Mouse (Mus musculus) neural tube, embryonic 13.5 days (tissue): ENCODE measurements around the gene Dhx58. TPM values are rescaled to one million over a fixed set of nuclear protein-coding genes. Genes with fewer than 3 reads are reported as not detected.

Source experiments
- ATAC-seq: fragments of 200-750 bp; cut with Nextera tagmentation; 2 replicates; pipeline ENCODE4 v1.8.0; 2017; ENCODE audit warnings: low read depth, mild to moderate bottlenecking, moderate TSS enrichment, moderate library complexity
- H3K27ac ChIP-seq: fragments of 300-500 bp; sonication (generic); replicated peaks from 2 replicates; pipeline ENCODE4 v1.5.1; 2015; ENCODE audit warnings: moderate library complexity, mild to moderate bottlenecking, inconsistent platforms
- H3K27me3 ChIP-seq: fragments of 300-500 bp; sonication (generic); 2 replicates; pipeline ENCODE4 v1.6.1; 2015; ENCODE audit warnings: mild to moderate bottlenecking, inconsistent platforms
- H3K36me3 ChIP-seq: fragments of 300-500 bp; sonication (generic); 2 replicates; pipeline ENCODE4 v1.6.1; 2015; ENCODE audit warnings: mild to moderate bottlenecking, inconsistent platforms
- H3K4me1 ChIP-seq: fragments of 300-500 bp; sonication (generic); replicated peaks from 2 replicates; pipeline ENCODE4 v1.6.1; 2015; ENCODE audit warnings: inconsistent platforms
- H3K4me2 ChIP-seq: fragments of 300-500 bp; sonication (generic); 2 replicates; pipeline ENCODE4 v1.6.1; 2015; ENCODE audit warnings: inconsistent platforms, mild to moderate bottlenecking, moderate library complexity
- H3K4me3 ChIP-seq: fragments of 300-500 bp; sonication (generic); 2 replicates; pipeline ENCODE4 v1.5.1; 2015; ENCODE audit warnings: mild to moderate bottlenecking, inconsistent platforms
- H3K9ac ChIP-seq: fragments of 300-500 bp; sonication (generic); 2 replicates; pipeline ENCODE4 v1.6.1; 2015; ENCODE audit warnings: moderate library complexity, mild to moderate bottlenecking, inconsistent platforms
- H3K9me3 ChIP-seq: fragments of 300-500 bp; sonication (generic); 2 replicates; pipeline ENCODE4 v1.6.1; 2016; ENCODE audit warnings: inconsistent platforms
- WGBS: fragments of 180-500 bp; shearing (Covaris S2); methylation state at CpG from one replicate; pipeline ENCODE4 v1.1.7; 2015; 5-methylcytosine and 5-hydroxymethylcytosine counted together
- polyA plus RNA-seq: library from polyadenylated mRNA; unstranded; fragments of >200 nt; fragmentation: Nextera tagmentation; extraction: Ambion mirVana; gene quantifications from 2 replicates; pipeline ENCODE4 v1.2.1, GENCODE M21; 2015

Dhx58 gene
- polyA plus RNA-seq, 1 experiment from 2014 or later = 4.1 TPM

- no peak for ATAC-seq
- 83% methylated on average over 4 of the region's 4 CpGs for WGBS
- Histone ChIP-seq H3K4me3 (peak overlapping the region; percentile 99), H3K27ac (no peak overlapping the region), H3K4me1 (peaks cover 25% of the 10 kb centered on the region), H3K9ac (peak overlapping the region; percentile 96; the same call in 1 of the 2 replicates), H3K27me3 (peaks cover 5% of the 10 kb centered on the region; the same call in 1 of the 2 replicates), H3K9me3 (no peaks in the 10 kb centered on the region), H3K36me3 (peaks cover 28% of the 10 kb centered on the region), H3K4me2 (peak overlapping the region; percentile 92)
Measured at GRCm38 (mm10) chr11:100736746-100737080, 32.6 kb upstream of the Dhx58 start.

GRCm38 (mm10) chr11:100735954-100736745 lies 32.1 kb upstream of the Dhx58 start:
- H3K36me3 ChIP-seq = peaks cover 22% of the 10 kb centered on the region
- peak overlapping the region; percentile 99; the same call in 1 of the 2 replicates for H3K4me3 ChIP-seq
- WGBS = 75% methylated on average over 14 of the region's 14 CpGs
- H3K27me3 ChIP-seq = peaks cover under 1% of the 10 kb centered on the region; the same call in 1 of the 2 replicates
- peak overlapping the region; percentile 12; the same call in 1 of the 2 replicates for H3K9ac ChIP-seq
- H3K4me1 ChIP-seq = peaks cover 25% of the 10 kb centered on the region
- H3K9me3 ChIP-seq = no peaks in the 10 kb centered on the region
- H3K4me2 ChIP-seq = peak overlapping the region; percentile 92; the same call in 1 of the 2 replicates
- no peak for ATAC-seq
- H3K27ac ChIP-seq = no peak overlapping the region

GRCm38 (mm10) chr11:100735134-100735865 lies 31.2 kb upstream of the Dhx58 start:
- H3K4me2 ChIP-seq = no peak overlapping the region
- no peak for ATAC-seq
- WGBS = 94% methylated on average over 9 of the region's 9 CpGs

GRCm38 (mm10) chr11:100730477-100731205 lies 26.6 kb upstream of the Dhx58 start:
- peaks cover 35% of the 10 kb centered on the region for H3K36me3 ChIP-seq
- 93% methylated on average over 6 of the region's 6 CpGs for WGBS
- H3K4me2 ChIP-seq = no peak overlapping the region
- no peak for ATAC-seq
- H3K4me1 ChIP-seq = peaks cover 1% of the 10 kb centered on the region
- H3K9me3 ChIP-seq = no peaks in the 10 kb centered on the region
- no peak overlapping the region for H3K4me3 ChIP-seq
- H3K27me3 ChIP-seq = no peaks in the 10 kb centered on the region
- H3K27ac ChIP-seq = no peak overlapping the region
- no peak overlapping the region for H3K9ac ChIP-seq

More at GRCm38 (mm10) chr11:100735134-100735865, 31.2 kb upstream of the Dhx58 start:
- Histone ChIP-seq H3K9ac (0 out of 2 replicates have a peak overlapping the region, but pooled peaks have one; percentile 12), H3K9me3 (no peaks in the 10 kb centered on the region), H3K4me1 (peaks cover 25% of the 10 kb centered on the region), H3K36me3 (peaks cover 18% of the 10 kb centered on the region), H3K4me3 (peak overlapping the region; percentile 99; the same call in 1 of the 2 replicates), H3K27me3 (no peaks in the 10 kb centered on the region), H3K27ac (no peak overlapping the region)

- Histone ChIP-seq H3K36me3 (peaks cover 35% of the 10 kb centered on the region), H3K9me3 (no peaks in the 10 kb centered on the region), H3K4me2 (no peak overlapping the region), H3K4me3 (no peak overlapping the region), H3K4me1 (peaks cover 5% of the 10 kb centered on the region; the same call in 1 of the 2 replicates), H3K27me3 (no peaks in the 10 kb centered on the region), H3K9ac (no peak overlapping the region), H3K27ac (no peak overlapping the region)
- WGBS = 97% methylated on average over 4 of the region's 4 CpGs
- no peak for ATAC-seq
Measured at GRCm38 (mm10) chr11:100729976-100730375, 25.9 kb upstream of the Dhx58 start.

- H3K4me2 ChIP-seq = no peak overlapping the region
- no peak overlapping the region for H3K4me3 ChIP-seq
- no peaks in the 10 kb centered on the region for H3K9me3 ChIP-seq
- no peak for ATAC-seq
- no peak overlapping the region for H3K27ac ChIP-seq
- peaks cover 11% of the 10 kb centered on the region; the same call in 1 of the 2 replicates for H3K4me1 ChIP-seq
- peaks cover 35% of the 10 kb centered on the region for H3K36me3 ChIP-seq
- no peak overlapping the region for H3K9ac ChIP-seq
- 84% methylated on average over 6 of the region's 6 CpGs for WGBS
- no peaks in the 10 kb centered on the region for H3K27me3 ChIP-seq
Measured at GRCm38 (mm10) chr11:100728601-100729000, 24.5 kb upstream of the Dhx58 start.

GRCm38 (mm10) chr11:100727201-100727600 lies 23.1 kb upstream of the Dhx58 start:
- Histone ChIP-seq H3K4me1 (peaks cover 18% of the 10 kb centered on the region), H3K9me3 (no peaks in the 10 kb centered on the region), H3K9ac (no peak overlapping the region), H3K4me3 (no peak overlapping the region), H3K27ac (no peak overlapping the region), H3K27me3 (no peaks in the 10 kb centered on the region), H3K4me2 (no peak overlapping the region), H3K36me3 (peaks cover 24% of the 10 kb centered on the region)
- WGBS = 97% methylated on average over 3 of the region's 3 CpGs
- no peak for ATAC-seq

GRCm38 (mm10) chr11:100724919-100725512 lies 20.9 kb upstream of the Dhx58 start:
- ATAC-seq = no peak
- Histone ChIP-seq H3K4me1 (peaks cover 39% of the 10 kb centered on the region), H3K27ac (no peak overlapping the region), H3K36me3 (peaks cover 19% of the 10 kb centered on the region), H3K27me3 (no peaks in the 10 kb centered on the region), H3K4me3 (no peak overlapping the region), H3K9ac (no peak overlapping the region), H3K4me2 (no peak overlapping the region), H3K9me3 (no peaks in the 10 kb centered on the region)
- WGBS = 64% methylated on average over 5 of the region's 5 CpGs

- 52% methylated on average over 2 of the region's 2 CpGs for WGBS
Measured at GRCm38 (mm10) chr11:100722493-100723028, 18.5 kb upstream of the Dhx58 start.

GRCm38 (mm10) chr11:100721776-100722492 lies 17.9 kb upstream of the Dhx58 start:
- Histone ChIP-seq H3K9me3 (no peaks in the 10 kb centered on the region), H3K4me3 (no peak overlapping the region), H3K27me3 (no peaks in the 10 kb centered on the region), H3K4me2 (no peak overlapping the region), H3K27ac (0 out of 2 replicates have a peak overlapping the region, but pooled peaks have one; percentile 42), H3K36me3 (peaks cover 29% of the 10 kb centered on the region), H3K4me1 (peaks cover 43% of the 10 kb centered on the region), H3K9ac (0 out of 2 replicates have a peak overlapping the region, but pooled peaks have one; percentile 12)
- ATAC-seq = no peak
- 71% methylated on average over 8 of the region's 8 CpGs for WGBS

More at GRCm38 (mm10) chr11:100722493-100723028, 18.5 kb upstream of the Dhx58 start:
- H3K9ac ChIP-seq = no peak overlapping the region
- H3K9me3 ChIP-seq = no peaks in the 10 kb centered on the region
- no peak overlapping the region for H3K27ac ChIP-seq
- H3K36me3 ChIP-seq = peaks cover 22% of the 10 kb centered on the region
- H3K4me1 ChIP-seq = peaks cover 43% of the 10 kb centered on the region
- ATAC-seq = no peak
- no peak overlapping the region for H3K4me2 ChIP-seq
- H3K27me3 ChIP-seq = no peaks in the 10 kb centered on the region
- H3K4me3 ChIP-seq = no peak overlapping the region

GRCm38 (mm10) chr11:100721254-100721653 lies 17.2 kb upstream of the Dhx58 start:
- 71% methylated on average over 4 of the region's 4 CpGs for WGBS
- H3K4me3 ChIP-seq = no peak overlapping the region
- H3K27ac ChIP-seq = peak overlapping the region; percentile 42; the same call in 1 of the 2 replicates
- no peak overlapping the region for H3K4me2 ChIP-seq
- no peak overlapping the region for H3K9ac ChIP-seq
- no peaks in the 10 kb centered on the region for H3K27me3 ChIP-seq
- peaks cover 43% of the 10 kb centered on the region for H3K4me1 ChIP-seq
- peaks cover 36% of the 10 kb centered on the region for H3K36me3 ChIP-seq
- no peaks in the 10 kb centered on the region for H3K9me3 ChIP-seq
- no peak for ATAC-seq
